Mouse (Mus musculus): ENCODE data around the gene Cxcl14. TPM values are rescaled to one million over a fixed set of nuclear protein-coding genes. Genes with fewer than 3 reads are reported as not detected.

Gene Cxcl14
- 4.9 and 8.2 TPM in 2 replicates for polyA plus RNA-seq (2015; fragmentation: Nextera tagmentation; extraction: Ambion mirVana)

GRCm38 (mm10) chr13:56295943-56296658, at the start of gene Cxcl14:
Gene Cxcl14, minus strand, starts transcription at chr13:56296551.
- ATAC-seq (ENCODE audit: low FRiP score): peak; percentile 52; the same call in 1 of the 2 replicates
- Histone ChIP-seq H3K9ac (peak within 1 kb of the TSS; percentile 73), H3K36me3 (no peaks in the 10 kb centered on the region), H3K27ac (no peak within 1 kb of the TSS), H3K27me3 (peaks cover 88% of the 10 kb centered on the region), H3K9me3 (no peaks in the 10 kb centered on the region), H3K4me2 (peak within 1 kb of the TSS; percentile 78), H3K4me3 (peak within 1 kb of the TSS; percentile 46), H3K4me1 (replicated peaks) (peaks cover 23% of the 10 kb centered on the region)
- under 1% methylated on average over 65 of the region's 76 CpGs for WGBS

DNA sequence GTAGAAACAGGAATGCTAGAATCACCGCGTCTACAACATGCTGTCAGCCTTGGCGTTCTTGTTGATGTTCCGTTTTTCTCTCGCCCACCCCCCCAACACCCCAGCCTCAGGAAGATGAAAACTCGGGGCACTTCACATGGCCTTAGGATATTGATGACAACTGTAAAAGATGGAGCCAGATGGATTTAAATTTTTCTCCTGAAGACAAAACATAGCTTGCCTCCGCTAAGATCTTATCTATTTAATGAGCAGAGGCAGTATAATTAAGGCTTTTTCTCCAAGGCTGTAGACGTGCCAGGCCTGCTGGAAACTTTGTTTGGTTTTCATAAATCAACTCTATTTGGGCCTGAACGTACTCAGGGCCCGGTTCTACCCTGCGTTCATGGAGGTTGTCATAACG, 48.0 kb upstream of the Cxcl14 start:
- 92% methylated on average over 12 of the region's 12 CpGs for WGBS

GRCm38 (mm10) chr13:56342491-56342890, 46.1 kb upstream of the Cxcl14 start:
- ATAC-seq (ENCODE audit: low FRiP score): no peak
- no peaks in the 10 kb centered on the region for H3K9me3 ChIP-seq
- 87% methylated on average over 10 of the region's 10 CpGs for WGBS
- no peaks in the 10 kb centered on the region for H3K4me1 ChIP-seq (replicated peaks)
- no peak overlapping the region for H3K9ac ChIP-seq
- H3K27ac ChIP-seq: no peak overlapping the region
- no peak overlapping the region for H3K4me2 ChIP-seq
- no peaks in the 10 kb centered on the region for H3K36me3 ChIP-seq
- H3K27me3 ChIP-seq: no peaks in the 10 kb centered on the region
- no peak overlapping the region for H3K4me3 ChIP-seq

More for the DNA sequence above, 48.0 kb upstream of the Cxcl14 start:
- Histone ChIP-seq H3K27ac (no peak overlapping the region), H3K4me1 (replicated peaks) (no peaks in the 10 kb centered on the region), H3K4me3 (no peak overlapping the region), H3K9me3 (no peaks in the 10 kb centered on the region), H3K9ac (no peak overlapping the region), H3K36me3 (no peaks in the 10 kb centered on the region), H3K27me3 (no peaks in the 10 kb centered on the region), H3K4me2 (no peak overlapping the region)
- no peak for ATAC-seq (ENCODE audit: low FRiP score)

GRCm38 (mm10) chr13:56340513-56340912, 44.2 kb upstream of the Cxcl14 start:
- H3K27ac ChIP-seq: no peak overlapping the region
- no peak overlapping the region for H3K9ac ChIP-seq
- H3K9me3 ChIP-seq: no peaks in the 10 kb centered on the region
- H3K27me3 ChIP-seq: no peaks in the 10 kb centered on the region
- H3K36me3 ChIP-seq: no peaks in the 10 kb centered on the region
- WGBS: 91% methylated on average over 13 of the region's 13 CpGs
- no peak overlapping the region for H3K4me2 ChIP-seq
- no peak for ATAC-seq (ENCODE audit: low FRiP score)
- no peak overlapping the region for H3K4me3 ChIP-seq
- H3K4me1 ChIP-seq (replicated peaks): peaks cover 4% of the 10 kb centered on the region; the same call in 1 of the 2 replicates

- Histone ChIP-seq H3K36me3 (no peaks in the 10 kb centered on the region), H3K9me3 (no peaks in the 10 kb centered on the region), H3K27ac (no peak overlapping the region), H3K9ac (no peak overlapping the region), H3K4me1 (replicated peaks) (peaks cover 8% of the 10 kb centered on the region; the same call in 1 of the 2 replicates), H3K27me3 (no peaks in the 10 kb centered on the region), H3K4me3 (no peak overlapping the region), H3K4me2 (no peak overlapping the region)
- WGBS: 91% methylated on average over 8 of the region's 8 CpGs
- no peak for ATAC-seq (ENCODE audit: low FRiP score)
Observed at GRCm38 (mm10) chr13:56339816-56340215, 43.5 kb upstream of the Cxcl14 start.

GRCm38 (mm10) chr13:56336982-56337381, 40.6 kb upstream of the Cxcl14 start:
- ATAC-seq (ENCODE audit: low FRiP score): no peak
- no peaks in the 10 kb centered on the region for H3K9me3 ChIP-seq
- H3K27me3 ChIP-seq: no peaks in the 10 kb centered on the region
- no peak overlapping the region for H3K4me2 ChIP-seq
- H3K36me3 ChIP-seq: no peaks in the 10 kb centered on the region
- H3K27ac ChIP-seq: no peak overlapping the region
- H3K9ac ChIP-seq: no peak overlapping the region
- peaks cover 8% of the 10 kb centered on the region; the same call in 1 of the 2 replicates for H3K4me1 ChIP-seq (replicated peaks)
- no peak overlapping the region for H3K4me3 ChIP-seq
- 56% methylated on average over 8 of the region's 8 CpGs for WGBS

- Histone ChIP-seq H3K9ac (no peak overlapping the region), H3K4me3 (no peak overlapping the region), H3K4me1 (replicated peaks) (peaks cover 18% of the 10 kb centered on the region), H3K4me2 (no peak overlapping the region), H3K27me3 (no peaks in the 10 kb centered on the region), H3K36me3 (no peaks in the 10 kb centered on the region), H3K27ac (no peak overlapping the region), H3K9me3 (no peaks in the 10 kb centered on the region)
- 54% methylated on average over 10 of the region's 10 CpGs for WGBS
- no peak for ATAC-seq (ENCODE audit: low FRiP score)
Observed at GRCm38 (mm10) chr13:56334802-56335690, 38.7 kb upstream of the Cxcl14 start.

- H3K4me2 ChIP-seq: no peak overlapping the region
- ATAC-seq (ENCODE audit: low FRiP score): no peak
- H3K27ac ChIP-seq: no peak overlapping the region
- H3K9me3 ChIP-seq: no peaks in the 10 kb centered on the region
- no peak overlapping the region for H3K9ac ChIP-seq
- WGBS: 82% methylated on average over 8 of the region's 8 CpGs
- H3K4me3 ChIP-seq: no peak overlapping the region
- H3K36me3 ChIP-seq: no peaks in the 10 kb centered on the region
- peaks cover 19% of the 10 kb centered on the region for H3K4me1 ChIP-seq (replicated peaks)
- H3K27me3 ChIP-seq: no peaks in the 10 kb centered on the region
Observed at GRCm38 (mm10) chr13:56334236-56334635, 37.9 kb upstream of the Cxcl14 start.

DNA sequence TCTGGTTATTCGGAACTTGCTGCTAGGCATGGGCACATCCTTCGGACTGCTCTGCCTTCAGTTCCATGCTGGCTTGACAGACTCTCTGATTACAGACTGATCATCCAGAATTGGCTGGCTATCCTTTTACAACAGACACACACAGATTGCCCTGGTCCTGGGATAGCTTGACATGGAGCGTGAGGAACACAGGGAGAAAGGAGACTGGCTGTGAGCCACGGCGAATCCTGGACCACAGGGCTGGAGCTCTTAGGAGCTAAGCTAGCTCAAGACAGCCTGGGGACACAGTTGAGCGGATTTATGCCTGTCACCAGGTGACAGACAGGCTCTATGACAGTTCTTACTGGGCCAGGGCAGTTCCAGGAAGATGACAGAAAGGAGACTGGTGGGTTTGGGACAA, 36.0 kb upstream of the Cxcl14 start:
- Histone ChIP-seq H3K4me2 (no peak overlapping the region), H3K4me1 (replicated peaks) (peaks cover 19% of the 10 kb centered on the region), H3K27me3 (0 out of 2 replicates have a peak, but pooled peaks cover 3% of the 10 kb centered on the region), H3K9me3 (no peaks in the 10 kb centered on the region), H3K36me3 (no peaks in the 10 kb centered on the region), H3K4me3 (no peak overlapping the region), H3K9ac (no peak overlapping the region), H3K27ac (no peak overlapping the region)
- WGBS: 86% methylated on average over 6 of the region's 6 CpGs
- no peak for ATAC-seq (ENCODE audit: low FRiP score)

DNA sequence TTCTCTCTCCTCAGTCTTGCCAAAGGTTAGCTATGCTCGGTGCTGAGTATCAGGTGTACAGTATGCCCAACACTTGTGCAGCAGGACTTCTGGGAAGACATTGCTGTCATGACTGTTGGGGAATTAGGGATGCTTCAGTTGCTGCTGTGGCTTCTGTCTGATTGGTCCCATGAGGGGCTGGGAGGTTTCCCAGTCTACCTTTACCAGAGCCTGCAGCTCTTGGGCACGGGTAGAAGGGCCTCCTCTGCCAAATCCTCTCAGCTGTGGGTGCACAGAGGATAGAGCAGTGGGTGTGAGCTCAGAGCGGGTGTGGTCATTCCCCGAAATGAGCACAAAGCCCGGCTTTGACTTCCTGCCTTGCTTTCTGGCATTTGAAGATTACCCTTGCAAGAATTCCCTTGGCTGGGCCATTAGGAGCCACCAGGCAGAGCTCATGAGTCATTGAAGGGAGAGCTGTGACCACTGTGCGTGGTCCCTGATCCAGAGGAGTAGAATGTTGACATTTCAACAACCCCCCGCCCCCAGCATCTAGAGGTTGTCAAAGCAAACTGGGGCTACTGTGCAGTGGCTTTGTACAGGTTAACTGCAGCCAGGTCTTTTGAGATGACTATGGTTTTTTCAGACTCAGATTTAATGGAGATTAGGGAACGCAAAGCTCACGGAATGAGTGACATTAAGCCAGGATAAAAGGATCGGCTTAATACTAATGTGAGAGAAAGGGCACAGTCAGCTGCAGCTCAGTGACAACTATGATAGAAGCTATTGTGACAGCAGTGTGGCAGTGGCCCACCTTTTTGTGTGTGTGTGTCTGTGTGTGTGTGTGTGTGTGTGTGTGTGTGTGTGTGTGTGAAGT, 34.5 kb upstream of the Cxcl14 start:
- Histone ChIP-seq H3K4me2 (no peak overlapping the region), H3K4me3 (no peak overlapping the region), H3K27me3 (0 out of 2 replicates have a peak, but pooled peaks cover 3% of the 10 kb centered on the region), H3K36me3 (no peaks in the 10 kb centered on the region), H3K4me1 (replicated peaks) (peaks cover 15% of the 10 kb centered on the region), H3K9me3 (no peaks in the 10 kb centered on the region), H3K9ac (no peak overlapping the region), H3K27ac (no peak overlapping the region)
- no peak for ATAC-seq (ENCODE audit: low FRiP score)
- 68% methylated on average over 10 of the region's 10 CpGs for WGBS

DNA sequence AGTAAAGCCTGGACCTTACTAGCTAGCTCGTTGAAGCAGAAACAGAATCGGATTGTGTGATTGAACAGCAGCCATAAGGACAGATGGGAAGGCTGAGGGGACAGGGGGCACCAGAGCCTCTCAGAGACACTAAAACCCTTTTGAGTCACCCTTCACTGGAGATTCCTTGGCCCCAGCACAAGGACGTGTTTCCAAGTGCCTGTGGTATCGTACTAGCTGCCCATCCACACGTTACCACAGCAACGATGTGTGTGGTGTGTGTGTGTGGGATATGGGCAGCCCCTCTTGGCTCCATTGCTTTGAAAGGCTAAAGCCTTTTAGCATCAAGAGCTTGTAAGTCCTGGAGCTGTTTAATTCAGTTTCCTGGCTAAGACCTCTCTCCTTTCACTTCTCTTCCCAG, 33.4 kb upstream of the Cxcl14 start:
- H3K9ac ChIP-seq: no peak overlapping the region
- no peak overlapping the region for H3K4me2 ChIP-seq
- peak; percentile 32; the same call in 1 of the 2 replicates for ATAC-seq (ENCODE audit: low FRiP score)
- no peaks in the 10 kb centered on the region for H3K36me3 ChIP-seq
- no peak overlapping the region for H3K27ac ChIP-seq
- H3K27me3 ChIP-seq: 0 out of 2 replicates have a peak, but pooled peaks cover 3% of the 10 kb centered on the region
- peaks cover 11% of the 10 kb centered on the region for H3K4me1 ChIP-seq (replicated peaks)
- no peaks in the 10 kb centered on the region for H3K9me3 ChIP-seq
- H3K4me3 ChIP-seq: no peak overlapping the region
- 58% methylated on average over 6 of the region's 6 CpGs for whole genome bisulfite sequencing

DNA sequence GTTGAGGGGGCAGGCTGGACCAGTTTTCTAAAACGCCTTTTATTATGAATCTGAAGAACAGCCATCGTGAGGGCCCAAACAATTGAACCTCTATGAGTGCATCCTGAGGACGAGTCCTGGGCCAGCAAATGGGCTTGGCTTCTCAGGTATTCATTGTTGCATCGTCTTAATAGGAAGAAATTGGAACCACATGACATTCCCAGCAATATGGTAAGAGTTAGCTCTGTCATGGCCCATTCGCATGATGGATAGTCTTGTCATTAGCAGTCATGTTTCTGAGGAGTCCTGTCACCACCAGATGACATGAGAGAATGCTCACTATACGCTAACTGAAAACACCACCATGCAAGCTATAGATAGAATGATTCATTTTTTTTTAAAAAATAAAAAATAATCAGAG, 32.8 kb upstream of the Cxcl14 start:
- H3K9ac ChIP-seq: no peak overlapping the region
- H3K4me3 ChIP-seq: no peak overlapping the region
- H3K9me3 ChIP-seq: no peaks in the 10 kb centered on the region
- ATAC-seq (ENCODE audit: low FRiP score): no peak
- H3K27ac ChIP-seq: no peak overlapping the region
- WGBS: 79% methylated on average over 6 of the region's 6 CpGs
- no peak overlapping the region for H3K4me2 ChIP-seq
- H3K4me1 ChIP-seq (replicated peaks): peaks cover 11% of the 10 kb centered on the region
- 0 out of 2 replicates have a peak, but pooled peaks cover 3% of the 10 kb centered on the region for H3K27me3 ChIP-seq
- H3K36me3 ChIP-seq: no peaks in the 10 kb centered on the region

Data from hindbrain, embryonic 13.5 days (tissue).